21 mouse cellular contexts compared by ENCODE assay signal in genomic region chr10:18878111-18878510, GRCm38 (mm10). TPM values are rescaled to one million over a fixed set of nuclear protein-coding genes. Genes with fewer than 3 reads are reported as not detected.
A peak's percentile ranks its signal among the peaks of the same experiment; 100 is the strongest.
DNase-seq lines count a peak whose midpoint lies in the region; ATAC-seq and TF ChIP-seq lines count a peak whose summit lies in the region.
"Had no signal": no experiment of that assay in that cellular context is flagged by ENCODE, and none has a peak within 500 bp of the region (broad histone marks: within the 10 kb centered on the region; RNA-seq: fewer than 3 reads in every experiment).

No protein-coding gene starts in this region.

- no peak overlapping the region for H3K4me3 ChIP-seq in limb, embryonic 15.5 days
- no peak overlapping the region for H3K4me3 ChIP-seq in limb, embryonic 10.5 days
- no peak overlapping the region for H3K4me3 ChIP-seq in stomach, embryonic 14.5 days (ENCODE audit: low read depth, low read length)
- no peak overlapping the region for H3K4me3 ChIP-seq in stomach, postnatal 0 days (ENCODE audit: low read depth, low read length)
- H3K4me3 ChIP-seq: embryonic facial prominence, embryonic 12.5 days; forebrain, embryonic 12.5 days; forebrain, embryonic 15.5 days; heart, adult 2 months; heart, embryonic 10.5 days; hindbrain, embryonic 12.5 days; hindbrain, embryonic 15.5 days had no signal

- no peak for TF ChIP-seq CTCF in stomach, postnatal 0 days (IDR thresholded peaks at IDR 0.05; ENCODE audit: low read depth)

- H3K27me3 ChIP-seq in limb, embryonic 15.5 days = no peaks in the 10 kb centered on the region
- peaks cover 7% of the 10 kb centered on the region; the same call in 1 of the 2 replicates for H3K27me3 ChIP-seq in limb, embryonic 10.5 days (ENCODE audit: low read depth, poor library complexity, severe bottlenecking)
- no peaks in the 10 kb centered on the region for H3K27me3 ChIP-seq in stomach, embryonic 14.5 days (ENCODE audit: control insufficient read depth, insufficient read depth, low read length)
- no peaks in the 10 kb centered on the region for H3K27me3 ChIP-seq in stomach, postnatal 0 days (ENCODE audit: control insufficient read depth, insufficient read depth, low read length)
- H3K27me3 ChIP-seq: embryonic facial prominence, embryonic 12.5 days; forebrain, embryonic 12.5 days; forebrain, embryonic 15.5 days; hindbrain, embryonic 12.5 days; hindbrain, embryonic 15.5 days had no signal

- H3K36me3 ChIP-seq in limb, embryonic 15.5 days = no peaks in the 10 kb centered on the region
- H3K36me3 ChIP-seq in limb, embryonic 10.5 days = no peaks in the 10 kb centered on the region
- no peaks in the 10 kb centered on the region for H3K36me3 ChIP-seq in stomach, embryonic 14.5 days (ENCODE audit: control insufficient read depth, insufficient read depth, low read length)
- no peaks in the 10 kb centered on the region for H3K36me3 ChIP-seq in stomach, postnatal 0 days (ENCODE audit: control insufficient read depth, insufficient read depth, low read length)
- H3K36me3 ChIP-seq: embryonic facial prominence, embryonic 12.5 days; forebrain, embryonic 12.5 days; forebrain, embryonic 15.5 days; heart, embryonic 10.5 days; hindbrain, embryonic 12.5 days; hindbrain, embryonic 15.5 days had no signal

- peak; percentile 44; the same call in 1 of the 2 replicates for ATAC-seq in limb, embryonic 15.5 days (ENCODE audit: insufficient number of reproducible peaks, low FRiP score, low TSS enrichment, low read depth)
- ATAC-seq in stomach, embryonic 14.5 days (ENCODE audit: insufficient number of reproducible peaks, insufficient read depth, low FRiP score, low read depth) = 0 out of 2 replicates have a peak, but pooled peaks have one; percentile 42
- ATAC-seq in stomach, postnatal 0 days (ENCODE audit: low FRiP score, low TSS enrichment) = peak; percentile 53; the same call in 1 of the 2 replicates
- ATAC-seq: activated CD4-positive, CD25-positive, alpha-beta regulatory T cell, adult 4 months; CD4-positive, CD25-positive, alpha-beta regulatory T cell, adult 4 months; forebrain, embryonic 15.5 days had no signal

- 68% methylated on average over 6 of the region's 6 CpGs for WGBS in limb, embryonic 15.5 days
- WGBS in limb, embryonic 10.5 days = 86% methylated on average over 6 of the region's 6 CpGs
- 75% methylated on average over 6 of the region's 6 CpGs for WGBS in stomach, embryonic 14.5 days
- 74% methylated on average over 6 of the region's 6 CpGs for WGBS in stomach, postnatal 0 days

- H3K4me1 ChIP-seq in limb, embryonic 15.5 days = peaks cover 4% of the 10 kb centered on the region; the same call in 1 of the 2 replicates
- peaks cover 10% of the 10 kb centered on the region for H3K4me1 ChIP-seq in limb, embryonic 10.5 days
- H3K4me1 ChIP-seq in stomach, embryonic 14.5 days (ENCODE audit: control insufficient read depth, insufficient read depth, low read length) = no peaks in the 10 kb centered on the region
- 0 out of 2 replicates have a peak, but pooled peaks cover 4% of the 10 kb centered on the region for H3K4me1 ChIP-seq in stomach, postnatal 0 days (replicated peaks; ENCODE audit: control insufficient read depth, insufficient read depth)
- H3K4me1 ChIP-seq: forebrain, embryonic 15.5 days; hindbrain, embryonic 12.5 days; hindbrain, embryonic 15.5 days had no signal

- H3K9ac ChIP-seq in limb, embryonic 15.5 days = no peak overlapping the region
- no peak overlapping the region for H3K9ac ChIP-seq in stomach, embryonic 14.5 days (replicated peaks; ENCODE audit: low read depth, low read length)
- no peak overlapping the region for H3K9ac ChIP-seq in stomach, postnatal 0 days (ENCODE audit: low read length)
- H3K9ac ChIP-seq: embryonic facial prominence, embryonic 12.5 days; forebrain, embryonic 12.5 days; forebrain, embryonic 15.5 days; hindbrain, embryonic 12.5 days; hindbrain, embryonic 15.5 days had no signal

- H3K9me3 ChIP-seq in limb, embryonic 15.5 days = no peaks in the 10 kb centered on the region
- no peaks in the 10 kb centered on the region for H3K9me3 ChIP-seq in limb, embryonic 10.5 days (replicated peaks)
- no peaks in the 10 kb centered on the region for H3K9me3 ChIP-seq in stomach, embryonic 14.5 days (ENCODE audit: control insufficient read depth, low read depth, low read length)
- no peaks in the 10 kb centered on the region for H3K9me3 ChIP-seq in stomach, postnatal 0 days (ENCODE audit: control insufficient read depth, low read length)
- H3K9me3 ChIP-seq: embryonic facial prominence, embryonic 12.5 days; forebrain, embryonic 12.5 days; forebrain, embryonic 15.5 days; heart, embryonic 10.5 days; hindbrain, embryonic 12.5 days; hindbrain, embryonic 15.5 days had no signal

- H3K27ac ChIP-seq in limb, embryonic 15.5 days = peak overlapping the region; percentile 47; the same call in 1 of the 2 replicates
- H3K27ac ChIP-seq in limb, embryonic 10.5 days = no peak overlapping the region
- H3K27ac ChIP-seq in stomach, embryonic 14.5 days (ENCODE audit: low read length) = no peak overlapping the region
- H3K27ac ChIP-seq in stomach, postnatal 0 days (replicated peaks) = peak overlapping the region; percentile 67
- H3K27ac ChIP-seq: embryonic facial prominence, embryonic 12.5 days; forebrain, embryonic 12.5 days; forebrain, embryonic 15.5 days; heart, adult 2 months; heart, embryonic 10.5 days; hindbrain, embryonic 12.5 days; hindbrain, embryonic 15.5 days had no signal

- peak; percentile 81 for TF ChIP-seq EP300 in stomach, postnatal 0 days (optimal IDR thresholded peaks at IDR 0.05)

- no peak overlapping the region for H3K4me2 ChIP-seq in limb, embryonic 15.5 days
- no peak overlapping the region for H3K4me2 ChIP-seq in stomach, embryonic 14.5 days (replicated peaks; ENCODE audit: low read depth, low read length)
- no peak overlapping the region for H3K4me2 ChIP-seq in stomach, postnatal 0 days (replicated peaks; ENCODE audit: low read depth)
- H3K4me2 ChIP-seq: embryonic facial prominence, embryonic 12.5 days; forebrain, embryonic 12.5 days; forebrain, embryonic 15.5 days; hindbrain, embryonic 12.5 days; hindbrain, embryonic 15.5 days had no signal

- DNase-seq in limb, embryonic 10.5 days (ENCODE audit: low spot score) = no peak
- DNase-seq in stomach, postnatal 0 days (ENCODE audit: low spot score) = no peak
- DNase-seq in MN1 (ENCODE audit: low spot score) = no peak
- no peak for DNase-seq in urinary bladder, postnatal 10 days (ENCODE audit: low spot score)
- DNase-seq: adrenal gland, adult 8-10 months; adrenal gland, postnatal 25 days; cerebellum, adult 18-20 months; cerebellum, adult 9-10 months; cerebellum, postnatal 14 days; gastrocnemius, postnatal 25 days; heart, adult 2 months had no signal

RNA-seq across cellular contexts. Expression of gene Perp, which starts 33.3 kb away (rescaled TPM):
- polyA plus RNA-seq in limb, embryonic 15.5 days (2015; fragmentation: Nextera tagmentation; extraction: Ambion mirVana) = 915 and 921 TPM in 2 replicates
- 35.0 and 35.6 TPM in 2 replicates for polyA plus RNA-seq in limb, embryonic 10.5 days (2016; fragmentation: Nextera tagmentation; extraction: Ambion mirVana)
- polyA plus RNA-seq in stomach, embryonic 14.5 days (2014; fragmentation: Nextera tagmentation; extraction: Ambion mirVana) = 195 and 211 TPM in 2 replicates
- polyA plus RNA-seq in stomach, postnatal 0 days (2015; fragmentation: Nextera tagmentation; extraction: Ambion mirVana) = 1,093 and 1,120 TPM in 2 replicates

Comparison
In these comparisons a context has a peak if more than half of its experiments do, and no peak if none do; other contexts are left out.
1. H3K27ac ChIP-seq: peak in limb, embryonic 15.5 days (single experiment) and stomach, postnatal 0 days (single experiment); none in limb, embryonic 10.5 days (single experiment) and stomach, embryonic 14.5 days (single experiment).
2. Peak in every context shown above with its lines, with median percentiles within 50 percentile points of each other: ATAC-seq.